Mouse (Mus musculus): ENCODE results near the gene Cpe.
"Not testable (repeated sequence)": the region's sequence is repeated elsewhere in the genome, so short reads cannot be mapped to it uniquely, and the experiment has no call there.

Cpe gene

GRCm38 (mm10) chr8:64674951-64675585 lies 17.8 kb downstream of the Cpe start:
- DNase-seq (ENCODE audit: low spot score in 2 of 2), result no peak

GRCm38 (mm10) chr8:64672920-64673319 lies 19.9 kb downstream of the Cpe start:
- DNase-seq (ENCODE audit: low spot score in 2 of 2), result no peak

- no peak for DNase-seq (ENCODE audit: low spot score in 2 of 2)
Observed at GRCm38 (mm10) chr8:64671937-64672336, 20.9 kb downstream of the Cpe start.

- not testable (repeated sequence) for DNase-seq (ENCODE audit: low spot score in 2 of 2)
Observed at GRCm38 (mm10) chr8:64666305-64666704, 26.5 kb downstream of the Cpe start.

- no peak for DNase-seq (ENCODE audit: low spot score in 2 of 2)
Observed at GRCm38 (mm10) chr8:64665563-64665962, 27.3 kb downstream of the Cpe start.

GRCm38 (mm10) chr8:64664811-64665210 lies 28.0 kb downstream of the Cpe start:
- DNase-seq (ENCODE audit: low spot score in 2 of 2), result no peak

GRCm38 (mm10) chr8:64664350-64664749 lies 28.5 kb downstream of the Cpe start:
- DNase-seq (ENCODE audit: low spot score in 2 of 2), result no peak

GRCm38 (mm10) chr8:64659097-64659496 lies 33.8 kb downstream of the Cpe start:
- DNase-seq (ENCODE audit: low spot score in 2 of 2), result no peak

- no peak for DNase-seq (ENCODE audit: low spot score in 2 of 2)
Observed at GRCm38 (mm10) chr8:64657980-64658401, 34.9 kb downstream of the Cpe start.

GRCm38 (mm10) chr8:64657517-64657916 lies 35.3 kb downstream of the Cpe start:
- DNase-seq (ENCODE audit: low spot score in 2 of 2), result no peak

GRCm38 (mm10) chr8:64655887-64656286 lies 37.0 kb downstream of the Cpe start:
- no peak for DNase-seq (ENCODE audit: low spot score in 2 of 2)

- DNase-seq (ENCODE audit: low spot score in 2 of 2), result no peak
Observed at GRCm38 (mm10) chr8:64655087-64655486, 37.8 kb downstream of the Cpe start.

GRCm38 (mm10) chr8:64652285-64652684 lies 40.6 kb downstream of the Cpe start:
- no peak for DNase-seq (ENCODE audit: low spot score in 2 of 2)

GRCm38 (mm10) chr8:64648063-64648462 lies 44.8 kb downstream of the Cpe start:
- DNase-seq (ENCODE audit: low spot score in 2 of 2), result no peak

GRCm38 (mm10) chr8:64647148-64647547 lies 45.7 kb downstream of the Cpe start:
- DNase-seq (ENCODE audit: low spot score in 2 of 2), result no peak

GRCm38 (mm10) chr8:64646421-64646820 lies 46.4 kb downstream of the Cpe start:
- DNase-seq (ENCODE audit: low spot score in 2 of 2), result no peak

GRCm38 (mm10) chr8:64644108-64645005 lies 48.5 kb downstream of the Cpe start:
- no peak for DNase-seq (ENCODE audit: low spot score in 2 of 2)

- DNase-seq (ENCODE audit: low spot score in 2 of 2), result no peak
Observed at GRCm38 (mm10) chr8:64643382-64643781, 49.5 kb downstream of the Cpe start.

- DNase-seq (ENCODE audit: low spot score in 2 of 2), result no peak
Observed at GRCm38 (mm10) chr8:64642799-64643198, 50.1 kb downstream of the Cpe start.

GRCm38 (mm10) chr8:64640599-64640998 lies 52.3 kb downstream of the Cpe start:
- no peak for DNase-seq (ENCODE audit: low spot score in 2 of 2)

GRCm38 (mm10) chr8:64639676-64640075 lies 53.2 kb downstream of the Cpe start:
- no peak for DNase-seq (ENCODE audit: low spot score in 2 of 2)

- no peak for DNase-seq (ENCODE audit: low spot score in 2 of 2)
Observed at GRCm38 (mm10) chr8:64634901-64635300, 58.0 kb downstream of the Cpe start.
